ENCODE assay signal across 10 mouse cellular contexts in the genomic region with DNA sequence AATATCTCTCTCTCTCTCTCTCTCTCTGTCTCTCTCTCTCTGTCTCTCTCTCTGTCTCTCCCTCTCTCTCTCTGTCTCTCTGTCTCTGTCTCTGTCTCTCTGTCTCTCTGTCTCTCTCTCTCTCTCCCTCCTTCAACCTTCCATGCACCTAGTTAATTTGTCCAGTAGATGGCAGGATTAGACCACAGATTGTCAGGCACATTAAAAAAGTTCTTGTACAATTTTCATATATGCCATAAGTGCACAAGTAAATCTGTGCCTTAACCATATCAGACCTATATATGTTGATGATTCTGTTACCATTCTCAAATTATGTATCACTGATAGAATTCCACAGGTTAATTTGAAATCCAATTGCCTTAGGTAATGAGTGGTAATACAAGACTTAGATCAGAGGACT.
DNase-seq lines count a peak whose midpoint lies in the region; ATAC-seq lines count a peak whose summit lies in the region.
"Had no signal": no experiment of that assay in that cellular context is flagged by ENCODE, and none has a peak within 500 bp of the region (broad histone marks: within the 10 kb centered on the region; RNA-seq: fewer than 3 reads in every experiment).

No protein-coding gene starts in this region.

- no peaks in the 10 kb centered on the region for H3K4me1 ChIP-seq in hindbrain, embryonic 14.5 days (replicated peaks; ENCODE audit: control insufficient read depth, insufficient read depth, low read length)
- no peaks in the 10 kb centered on the region for H3K4me1 ChIP-seq in hindbrain, embryonic 13.5 days (replicated peaks)
- H3K4me1 ChIP-seq in neural tube, embryonic 11.5 days (ENCODE audit: control insufficient read depth, insufficient read depth, low read length): no peaks in the 10 kb centered on the region
- no peaks in the 10 kb centered on the region for H3K4me1 ChIP-seq in neural tube, embryonic 15.5 days
- H3K4me1 ChIP-seq: embryonic facial prominence, embryonic 15.5 days had no signal

- H3K9me3 ChIP-seq in hindbrain, embryonic 14.5 days (ENCODE audit: control insufficient read depth, low read length): no peaks in the 10 kb centered on the region
- H3K9me3 ChIP-seq in hindbrain, embryonic 13.5 days: no peaks in the 10 kb centered on the region
- H3K9me3 ChIP-seq in neural tube, embryonic 11.5 days (ENCODE audit: control insufficient read depth, low read length): no peaks in the 10 kb centered on the region
- H3K9me3 ChIP-seq in neural tube, embryonic 15.5 days (replicated peaks): no peaks in the 10 kb centered on the region
- H3K9me3 ChIP-seq: embryonic facial prominence, embryonic 15.5 days had no signal

- H3K27me3 ChIP-seq in hindbrain, embryonic 14.5 days (ENCODE audit: control insufficient read depth, insufficient read depth, low read length): no peaks in the 10 kb centered on the region
- no peaks in the 10 kb centered on the region for H3K27me3 ChIP-seq in hindbrain, embryonic 13.5 days
- no peaks in the 10 kb centered on the region for H3K27me3 ChIP-seq in neural tube, embryonic 11.5 days (ENCODE audit: control insufficient read depth, insufficient read depth, low read length)
- H3K27me3 ChIP-seq in neural tube, embryonic 15.5 days (replicated peaks): no peaks in the 10 kb centered on the region
- H3K27me3 ChIP-seq: embryonic facial prominence, embryonic 15.5 days had no signal

- no peak overlapping the region for H3K4me3 ChIP-seq in hindbrain, embryonic 14.5 days (replicated peaks; ENCODE audit: low read length)
- H3K4me3 ChIP-seq in hindbrain, embryonic 13.5 days: no peak overlapping the region
- H3K4me3 ChIP-seq in neural tube, embryonic 11.5 days (ENCODE audit: low read depth, low read length): no peak overlapping the region
- H3K4me3 ChIP-seq in neural tube, embryonic 15.5 days (replicated peaks): no peak overlapping the region
- H3K4me3 ChIP-seq: embryonic facial prominence, embryonic 15.5 days had no signal

- H3K36me3 ChIP-seq in hindbrain, embryonic 14.5 days (replicated peaks; ENCODE audit: control insufficient read depth, insufficient read depth): no peaks in the 10 kb centered on the region
- H3K36me3 ChIP-seq in hindbrain, embryonic 13.5 days: no peaks in the 10 kb centered on the region
- no peaks in the 10 kb centered on the region for H3K36me3 ChIP-seq in neural tube, embryonic 11.5 days (ENCODE audit: control insufficient read depth, insufficient read depth, low read length)
- no peaks in the 10 kb centered on the region for H3K36me3 ChIP-seq in neural tube, embryonic 15.5 days
- H3K36me3 ChIP-seq: embryonic facial prominence, embryonic 15.5 days had no signal

- no peak overlapping the region for H3K9ac ChIP-seq in hindbrain, embryonic 14.5 days
- no peak overlapping the region for H3K9ac ChIP-seq in hindbrain, embryonic 13.5 days
- H3K9ac ChIP-seq in neural tube, embryonic 11.5 days (ENCODE audit: low read length): no peak overlapping the region
- no peak overlapping the region for H3K9ac ChIP-seq in neural tube, embryonic 15.5 days (replicated peaks)
- H3K9ac ChIP-seq: embryonic facial prominence, embryonic 15.5 days had no signal

- DNase-seq in hindbrain, embryonic 14.5 days (ENCODE audit: low spot score): peak; percentile 85
- DNase-seq in neural tube, embryonic 11.5 days (ENCODE audit: low spot score): peak; percentile 26
- DNase-seq in embryo, embryonic 10.5 days (ENCODE audit: low spot score): peak; percentile 63
- DNase-seq in retina, postnatal 7 days (ENCODE audit: low read depth, low spot score): peak; percentile 24
- DNase-seq in thymus, postnatal 0 days (ENCODE audit: low spot score): no peak
- DNase-seq: right cerebral cortex, postnatal 14 days had no signal

- peak; percentile 43; the same call in 1 of the 2 replicates for ATAC-seq in hindbrain, embryonic 14.5 days (ENCODE audit: low FRiP score)
- ATAC-seq in hindbrain, embryonic 13.5 days (ENCODE audit: low FRiP score): no peak
- no peak for ATAC-seq in neural tube, embryonic 11.5 days (ENCODE audit: insufficient read depth, low FRiP score, low TSS enrichment)
- no peak for ATAC-seq in neural tube, embryonic 15.5 days (ENCODE audit: low FRiP score)
- ATAC-seq in inflammation-experienced regulatory T-cells, adult 6 months: no peak

- no peak overlapping the region for H3K4me2 ChIP-seq in hindbrain, embryonic 14.5 days (replicated peaks)
- H3K4me2 ChIP-seq in hindbrain, embryonic 13.5 days: no peak overlapping the region
- no peak overlapping the region for H3K4me2 ChIP-seq in neural tube, embryonic 11.5 days (ENCODE audit: low read depth)
- no peak overlapping the region for H3K4me2 ChIP-seq in neural tube, embryonic 15.5 days
- H3K4me2 ChIP-seq: embryonic facial prominence, embryonic 15.5 days had no signal

- H3K27ac ChIP-seq in hindbrain, embryonic 14.5 days: no peak overlapping the region
- H3K27ac ChIP-seq in hindbrain, embryonic 13.5 days: no peak overlapping the region
- no peak overlapping the region for H3K27ac ChIP-seq in neural tube, embryonic 11.5 days (ENCODE audit: low read depth, low read length)
- no peak overlapping the region for H3K27ac ChIP-seq in neural tube, embryonic 15.5 days (replicated peaks)
- H3K27ac ChIP-seq: embryonic facial prominence, embryonic 15.5 days had no signal
